14 mouse cellular contexts compared by ENCODE assay signal in the genomic region with DNA sequence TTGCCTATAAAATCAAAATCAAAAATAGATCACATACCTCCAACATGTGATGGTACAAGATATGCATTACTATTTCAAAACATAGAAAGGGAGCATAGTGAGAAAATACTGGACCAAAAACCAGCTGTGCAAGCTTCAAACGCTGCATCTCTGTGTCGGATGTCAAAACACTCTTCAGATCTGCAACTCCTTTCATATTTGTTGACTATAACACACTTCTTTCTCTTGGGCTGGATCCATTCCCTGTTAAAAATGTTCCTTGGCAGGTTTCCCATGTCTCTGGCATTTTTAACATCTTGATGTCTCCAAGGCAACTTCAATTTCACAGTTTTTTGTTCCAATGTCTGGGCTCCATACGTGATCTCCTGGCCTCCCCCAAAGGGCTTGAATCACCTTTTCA.
A peak's percentile ranks its signal among the peaks of the same experiment; 100 is the strongest.
DNase-seq lines count a peak whose midpoint lies in the region; ATAC-seq and TF ChIP-seq lines count a peak whose summit lies in the region.
"Had no signal": no experiment of that assay in that cellular context is flagged by ENCODE, and none has a peak within 500 bp of the region (broad histone marks: within the 10 kb centered on the region; RNA-seq: fewer than 3 reads in every experiment).

No protein-coding gene starts in this region.

- H3K9ac ChIP-seq in hindbrain, postnatal 0 days (replicated peaks; ENCODE audit: low read length), result no peak overlapping the region
- no peak overlapping the region for H3K9ac ChIP-seq in hindbrain, embryonic 13.5 days
- H3K9ac ChIP-seq: liver, embryonic 12.5 days; midbrain, embryonic 15.5 days had no signal

- no peak overlapping the region for H3K4me3 ChIP-seq in hindbrain, postnatal 0 days (ENCODE audit: low read length)
- H3K4me3 ChIP-seq in hindbrain, embryonic 13.5 days, result no peak overlapping the region
- H3K4me3 ChIP-seq in left cerebral cortex, adult 2 months, result no peak overlapping the region
- H3K4me3 ChIP-seq: erythroblast, embryonic 14.5 days; gastrocnemius, adult 2 months; liver, embryonic 12.5 days; midbrain, embryonic 15.5 days had no signal

- no peaks in the 10 kb centered on the region for H3K4me1 ChIP-seq in hindbrain, postnatal 0 days (ENCODE audit: insufficient read depth, low read length)
- H3K4me1 ChIP-seq in hindbrain, embryonic 13.5 days (replicated peaks), result no peaks in the 10 kb centered on the region
- H3K4me1 ChIP-seq: liver, embryonic 12.5 days; midbrain, embryonic 15.5 days had no signal

- no peak for TF ChIP-seq CTCF in hindbrain, postnatal 0 days (IDR thresholded peaks at IDR 0.05; ENCODE audit: low read depth)
- TF ChIP-seq CTCF in left cerebral cortex, adult 2 months (IDR thresholded peaks at IDR 0.05), result no peak

- H3K4me2 ChIP-seq in hindbrain, postnatal 0 days (ENCODE audit: low read depth, low read length), result no peak overlapping the region
- no peak overlapping the region for H3K4me2 ChIP-seq in hindbrain, embryonic 13.5 days
- H3K4me2 ChIP-seq: liver, embryonic 12.5 days; midbrain, embryonic 15.5 days had no signal

- no peaks in the 10 kb centered on the region for H3K36me3 ChIP-seq in hindbrain, postnatal 0 days (ENCODE audit: insufficient read depth, low read length)
- H3K36me3 ChIP-seq in hindbrain, embryonic 13.5 days, result no peaks in the 10 kb centered on the region
- H3K36me3 ChIP-seq: liver, embryonic 12.5 days; midbrain, embryonic 15.5 days had no signal

- peak; percentile 4 to 6 for DNase-seq in cerebellum, postnatal 10 days
- DNase-seq in cerebellum, adult 11 months, result no peak
- DNase-seq in hindbrain, postnatal 0 days (ENCODE audit: low spot score), result peak; percentile 17
- peak; percentile 1 for DNase-seq in left cerebral cortex, postnatal 4 days
- DNase-seq in left cerebral cortex, adult 2 months (ENCODE audit: extremely low spot score in 1 of 2, low spot score in 2 of 2), result no peak
- peak; percentile 2 for DNase-seq in layer of hippocampus, adult 9-11 months
- no peak for DNase-seq in urinary bladder, postnatal 10 days (ENCODE audit: low spot score)
- DNase-seq: adrenal gland, postnatal 10 days; gastrocnemius, adult 2 months; thymus, postnatal 4 days had no signal

- no peak overlapping the region for H3K27ac ChIP-seq in hindbrain, postnatal 0 days
- no peak overlapping the region for H3K27ac ChIP-seq in hindbrain, embryonic 13.5 days
- no peak overlapping the region for H3K27ac ChIP-seq in left cerebral cortex, adult 2 months
- H3K27ac ChIP-seq: gastrocnemius, adult 2 months; liver, embryonic 12.5 days; midbrain, embryonic 15.5 days had no signal

- no peaks in the 10 kb centered on the region for H3K9me3 ChIP-seq in hindbrain, postnatal 0 days (ENCODE audit: low read length)
- H3K9me3 ChIP-seq in hindbrain, embryonic 13.5 days, result no peaks in the 10 kb centered on the region
- H3K9me3 ChIP-seq: liver, embryonic 12.5 days; midbrain, embryonic 15.5 days had no signal

- intact Hi-C loops in left cerebral cortex, postnatal 4 days (cut with DNase I), result no loop called here
- intact Hi-C loops in left cerebral cortex, adult 2 months (cut with DNase I), result loop anchor here (1.0 kb wide), 1 partner anchor 9 kb away; no protein-coding TSS in a partner anchor

- 31% methylated on average over 3 of the region's 3 CpGs for WGBS in hindbrain, postnatal 0 days
- WGBS in hindbrain, embryonic 13.5 days, result 62% methylated on average over 3 of the region's 3 CpGs

- H3K27me3 ChIP-seq in hindbrain, postnatal 0 days (ENCODE audit: insufficient read depth, low read length), result no peaks in the 10 kb centered on the region
- no peaks in the 10 kb centered on the region for H3K27me3 ChIP-seq in hindbrain, embryonic 13.5 days
- H3K27me3 ChIP-seq: liver, embryonic 12.5 days; midbrain, embryonic 15.5 days had no signal

- no peak for ATAC-seq in hindbrain, postnatal 0 days
- ATAC-seq in hindbrain, embryonic 13.5 days (ENCODE audit: low FRiP score), result no peak
- ATAC-seq: liver, embryonic 12.5 days; midbrain, embryonic 15.5 days had no signal

Comparison
In these comparisons a context has a peak if more than half of its experiments do, and no peak if none do; other contexts are left out.
1. DNase-seq: peak in cerebellum, postnatal 10 days (2 of 2), hindbrain, postnatal 0 days (single experiment), left cerebral cortex, postnatal 4 days (single experiment) and layer of hippocampus, adult 9-11 months (single experiment); none in cerebellum, adult 11 months (single experiment), left cerebral cortex, adult 2 months (0 of 2) and urinary bladder, postnatal 10 days (single experiment).